Mouse (Mus musculus): ENCODE data around the gene Igsf3.
"Not testable (repeated sequence)": the region's sequence is repeated elsewhere in the genome, so short reads cannot be mapped to it uniquely, and the experiment has no call there.

Igsf3 gene

DNA sequence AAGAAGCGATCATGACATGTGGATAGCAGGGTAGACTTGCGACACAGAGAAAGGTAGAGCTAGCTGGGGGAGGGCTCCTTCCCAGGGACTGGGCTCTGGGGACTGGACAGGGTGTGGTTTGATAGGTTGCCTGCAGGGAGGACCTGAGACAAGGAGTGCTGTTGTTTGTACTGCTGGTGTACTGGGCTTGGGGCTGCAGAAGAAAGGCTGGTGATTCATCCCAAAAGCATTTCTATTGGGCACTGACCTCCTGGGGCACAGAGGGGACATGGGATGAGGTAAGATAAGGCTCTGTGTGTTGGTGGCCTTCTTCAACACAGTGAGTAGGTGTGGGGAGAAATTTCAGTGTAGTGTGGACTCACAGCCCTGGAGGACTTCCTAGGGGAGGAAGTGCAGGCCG lies 29.2 kb downstream of the Igsf3 start:
- DNase-seq, result no peak

DNA sequence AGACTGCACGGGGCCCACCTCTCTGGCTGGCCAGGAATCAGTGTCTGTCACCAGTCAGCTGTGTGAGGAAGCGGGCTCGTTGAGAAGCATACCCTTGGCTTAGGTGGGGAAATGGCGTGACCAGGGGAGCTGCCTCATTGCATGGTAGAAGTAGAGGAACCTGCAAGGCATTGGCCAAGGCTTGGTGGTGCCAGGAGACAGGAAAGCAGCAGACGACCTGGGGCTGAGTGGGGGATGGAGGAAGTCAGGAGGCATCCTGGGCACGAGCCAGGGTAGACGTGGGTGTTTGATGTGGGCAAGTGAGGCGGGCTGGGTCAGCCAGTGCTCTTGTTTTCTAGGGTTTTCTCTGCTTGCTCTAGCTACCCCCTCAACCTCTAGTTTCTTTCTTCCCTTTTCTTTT lies 30.7 kb downstream of the Igsf3 start:
- DNase-seq, result peak; percentile 55

DNA sequence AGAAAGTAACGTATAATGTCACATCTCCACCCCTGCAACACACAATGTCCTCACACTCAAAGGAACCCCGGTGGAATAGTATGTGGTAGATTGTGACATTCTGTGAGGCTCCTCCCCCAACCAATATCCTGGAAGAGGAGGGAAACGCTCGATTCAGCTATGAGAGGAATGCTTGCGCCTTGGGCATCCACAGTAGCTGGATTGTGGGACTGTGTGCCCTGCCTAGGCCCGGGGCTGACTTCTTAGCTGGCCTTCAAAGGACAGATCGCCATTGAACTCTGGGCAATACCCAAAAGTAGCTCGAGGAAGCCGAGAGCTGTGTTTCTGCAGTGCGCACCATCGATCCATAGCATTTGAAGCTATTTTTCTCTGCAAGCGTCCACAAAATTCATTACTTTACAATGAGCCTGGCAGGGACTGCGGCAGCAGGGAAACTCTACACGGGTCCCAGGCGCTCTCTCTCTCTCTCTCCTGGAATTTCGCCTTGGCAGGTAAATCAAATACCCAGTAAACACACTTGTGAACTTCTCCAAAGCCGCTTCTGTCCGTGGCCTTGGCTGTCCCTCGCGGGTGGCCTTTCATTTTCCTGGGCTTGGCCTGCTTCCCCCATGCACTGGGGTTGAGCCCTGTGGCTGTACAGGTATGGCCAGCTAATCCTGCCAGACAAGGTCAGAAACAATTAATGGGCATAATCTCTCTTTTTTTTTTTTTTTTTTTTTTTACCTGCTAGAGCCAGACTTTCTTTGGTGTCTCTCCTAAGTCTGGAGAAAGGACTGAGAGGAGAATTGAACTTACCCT lies 32.3 kb downstream of the Igsf3 start:
- DNase-seq, result no peak

DNA sequence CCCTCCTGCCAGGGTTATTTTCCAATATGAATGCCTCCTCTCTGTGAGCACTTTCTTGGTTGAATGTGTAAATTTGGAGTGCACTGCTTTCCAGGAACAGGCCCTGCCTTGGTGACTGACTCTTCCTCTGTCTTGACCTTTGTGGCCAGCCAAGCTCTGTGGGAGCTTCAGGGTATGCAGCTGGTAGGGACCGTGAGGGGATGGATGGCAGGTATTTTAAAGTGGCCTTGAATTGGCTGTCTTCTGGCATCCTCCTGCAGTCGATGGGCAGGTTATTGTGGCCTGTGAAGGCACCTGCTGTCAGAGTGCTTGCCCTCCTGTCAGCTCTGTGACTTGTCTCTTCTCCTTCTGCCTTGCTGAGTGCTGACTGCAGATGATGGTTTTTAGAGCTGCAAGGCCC lies 33.3 kb downstream of the Igsf3 start:
- DNase-seq, result no peak

DNA sequence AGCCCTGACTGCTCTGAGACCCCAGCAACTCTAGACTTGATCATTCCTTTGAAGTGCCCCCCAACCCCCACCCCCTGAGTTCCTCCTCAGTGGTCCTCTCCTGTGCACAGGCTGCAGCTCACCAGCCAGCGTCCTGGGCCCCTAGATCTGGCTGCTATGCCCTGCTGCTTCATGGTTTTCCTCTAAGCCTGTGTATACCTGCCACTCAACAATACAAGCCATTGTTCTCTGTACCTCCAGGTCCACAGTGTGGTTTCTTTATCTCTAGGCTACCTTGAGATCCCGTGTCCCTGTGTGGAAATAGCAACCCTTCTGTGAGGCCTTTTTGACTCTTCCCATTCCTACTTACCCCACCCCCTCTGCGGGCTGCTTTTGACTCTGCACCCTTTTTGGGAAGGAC lies 33.9 kb downstream of the Igsf3 start:
- DNase-seq, result no peak

DNA sequence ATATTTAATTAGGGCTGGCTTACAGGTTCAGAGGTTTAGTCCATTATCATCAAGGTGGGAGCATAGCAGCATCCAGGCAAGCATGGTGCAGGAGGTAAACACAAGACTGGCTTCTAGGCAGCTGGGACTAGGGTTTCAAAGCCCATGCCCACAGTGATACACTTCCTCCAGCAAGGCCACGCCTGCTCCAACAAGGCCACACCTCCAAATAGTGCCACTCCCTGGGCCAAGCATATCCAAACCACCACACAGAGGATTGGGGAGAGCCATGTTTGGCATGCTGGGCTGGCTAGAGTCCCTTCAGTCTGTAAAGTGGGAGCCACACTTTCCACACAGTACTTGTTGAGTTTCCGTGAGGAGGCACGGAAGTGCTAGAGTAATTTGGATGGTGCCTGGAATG lies 34.7 kb downstream of the Igsf3 start:
- no peak for DNase-seq

DNA sequence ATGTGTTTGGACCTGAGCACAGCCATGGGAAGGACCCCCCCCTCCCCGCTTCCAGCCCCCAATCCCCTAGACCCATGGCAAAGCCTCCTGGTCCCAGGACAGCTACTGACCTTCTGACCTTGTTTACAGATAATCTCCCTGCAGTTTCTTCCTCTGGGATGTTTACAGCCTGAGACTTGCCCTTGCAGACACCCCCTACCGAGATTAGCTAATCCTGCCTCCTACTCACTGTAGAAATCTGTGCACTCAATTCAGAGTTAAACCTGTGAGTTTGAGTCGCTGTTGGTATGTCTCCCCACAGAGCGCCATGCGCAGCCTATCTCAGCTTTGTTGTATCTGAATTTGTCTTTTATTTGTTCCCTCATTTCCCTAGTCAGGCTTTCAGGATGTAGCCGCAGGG lies 35.2 kb downstream of the Igsf3 start:
- no peak for DNase-seq

DNA sequence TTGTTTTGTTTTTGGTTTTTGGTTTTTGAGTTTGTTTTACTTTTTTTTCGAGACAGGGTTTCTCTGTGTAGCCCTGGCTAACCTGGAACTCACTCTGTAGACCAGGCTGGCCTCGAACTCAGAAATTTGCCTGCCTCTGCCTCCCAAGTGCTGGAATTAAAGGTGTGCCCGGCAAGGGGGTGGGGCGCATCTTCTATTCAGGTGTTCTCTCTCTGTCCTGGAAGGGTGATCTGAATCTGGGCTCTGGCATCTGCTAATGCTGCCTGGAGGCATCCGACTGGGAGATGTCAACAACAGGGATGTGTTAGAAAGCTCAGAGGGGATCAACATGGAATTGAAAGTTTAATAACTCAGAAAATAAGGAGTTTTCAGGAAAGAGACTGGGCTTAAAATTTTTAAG lies 36.1 kb downstream of the Igsf3 start:
- DNase-seq, result not testable (repeated sequence)

DNA sequence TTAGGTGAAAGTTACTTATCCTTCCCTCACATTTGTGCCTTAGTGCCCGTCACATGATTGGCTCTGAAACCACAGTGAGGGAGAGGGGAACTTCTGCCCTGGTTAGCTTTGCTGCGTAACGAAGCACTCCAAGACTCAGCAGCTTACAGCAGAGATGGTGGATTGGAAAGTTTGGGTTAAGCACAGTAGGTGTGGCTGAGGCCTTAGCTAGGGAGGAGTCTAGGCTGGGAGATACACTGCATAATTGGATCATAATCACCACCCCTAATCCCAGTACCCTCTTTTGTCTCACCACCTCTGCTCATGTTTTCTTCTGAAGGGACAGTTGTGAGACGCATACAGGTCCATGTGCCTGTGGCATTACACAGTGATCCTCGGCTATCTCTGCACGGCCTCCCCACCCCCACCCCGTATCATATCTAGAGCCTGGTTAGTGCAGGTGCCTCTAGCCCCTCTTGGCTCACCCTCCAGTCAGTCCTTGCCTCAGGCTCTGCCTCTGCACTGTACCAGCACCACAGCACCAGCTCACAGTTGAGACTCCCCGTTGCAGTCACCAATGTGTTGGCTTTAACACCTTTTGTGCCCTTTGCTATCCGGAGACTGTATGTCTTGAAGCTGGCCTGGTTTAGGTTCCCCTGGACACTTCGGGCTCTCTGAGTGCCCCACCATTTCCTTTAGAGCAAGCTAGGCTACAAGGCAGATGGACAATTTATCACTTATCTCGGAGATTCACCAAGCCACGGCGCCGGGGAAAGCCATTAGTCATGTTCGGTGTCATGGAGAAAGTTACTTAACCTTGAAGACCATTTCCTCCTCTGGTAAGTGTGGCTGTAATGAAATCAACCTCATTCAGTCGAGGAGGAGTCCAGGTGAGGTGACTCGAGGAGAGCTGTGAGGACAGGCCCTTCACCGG lies 42.1 kb downstream of the Igsf3 start:
- DNase-seq, result no peak

DNA sequence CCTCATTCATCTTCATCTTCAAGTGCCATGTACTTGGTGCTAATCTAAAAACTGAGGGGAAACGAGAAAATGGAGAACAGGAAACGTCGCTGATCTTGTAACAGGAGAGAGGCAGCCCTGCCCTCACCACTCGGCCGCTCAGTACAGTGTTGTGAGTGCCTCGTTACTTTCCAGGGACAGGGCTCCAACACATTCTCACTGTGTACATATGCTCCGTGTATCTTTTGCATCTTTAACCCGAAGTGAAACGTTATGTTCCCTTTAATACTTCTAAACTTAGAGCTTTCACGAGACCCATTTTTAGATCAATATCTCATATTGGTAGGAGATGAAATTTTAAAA lies 42.7 kb downstream of the Igsf3 start:
- DNase-seq, result no peak

DNA sequence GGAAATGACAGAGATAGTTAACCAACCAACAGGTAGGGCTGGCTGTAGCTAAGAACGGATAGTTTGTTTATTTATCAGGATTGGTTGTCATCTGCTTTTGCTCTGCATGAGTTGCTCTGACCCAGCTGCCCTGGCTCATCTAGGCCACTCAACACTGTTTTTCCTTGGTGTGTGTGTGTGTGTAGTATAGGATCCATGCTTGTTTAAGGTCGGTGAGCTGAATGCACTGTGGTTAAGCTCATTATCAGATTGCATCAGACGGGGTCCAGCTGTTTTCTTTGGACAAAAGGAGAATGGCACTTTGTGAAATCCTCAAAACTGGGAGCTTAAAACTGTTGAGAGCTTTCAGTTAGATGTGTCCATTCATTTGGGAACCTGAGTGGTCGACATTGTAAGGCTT lies 46.3 kb downstream of the Igsf3 start:
- DNase-seq, result no peak

DNA sequence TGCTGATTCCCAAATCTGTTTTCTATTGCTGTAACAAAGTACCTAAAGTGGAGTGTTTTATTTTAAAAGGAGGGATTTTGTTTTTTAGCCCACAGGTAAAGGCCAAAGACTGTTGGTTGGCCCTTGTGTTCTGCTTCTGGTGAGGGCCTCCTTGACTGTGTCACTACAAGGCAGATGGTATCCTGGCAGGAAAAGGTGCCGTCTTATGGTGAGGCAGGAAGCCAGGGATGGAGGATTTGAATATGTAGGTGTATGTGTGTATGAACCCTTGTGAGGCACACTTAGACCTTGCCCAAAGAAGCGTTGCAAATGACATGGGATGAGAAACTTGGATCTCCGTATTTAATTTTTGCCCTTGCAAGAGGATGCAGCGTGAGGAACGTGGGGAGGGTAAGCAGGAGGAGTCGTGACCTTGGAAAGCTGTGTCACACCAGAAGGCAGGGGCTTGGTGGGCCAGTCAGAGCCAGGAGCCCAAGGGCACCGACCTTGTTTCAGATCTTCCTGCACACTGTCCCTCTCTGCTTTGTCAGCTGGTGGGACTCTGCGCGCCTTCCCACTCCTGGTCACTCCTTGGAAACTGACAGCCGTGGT lies 47.5 kb downstream of the Igsf3 start:
- DNase-seq, result no peak

DNA sequence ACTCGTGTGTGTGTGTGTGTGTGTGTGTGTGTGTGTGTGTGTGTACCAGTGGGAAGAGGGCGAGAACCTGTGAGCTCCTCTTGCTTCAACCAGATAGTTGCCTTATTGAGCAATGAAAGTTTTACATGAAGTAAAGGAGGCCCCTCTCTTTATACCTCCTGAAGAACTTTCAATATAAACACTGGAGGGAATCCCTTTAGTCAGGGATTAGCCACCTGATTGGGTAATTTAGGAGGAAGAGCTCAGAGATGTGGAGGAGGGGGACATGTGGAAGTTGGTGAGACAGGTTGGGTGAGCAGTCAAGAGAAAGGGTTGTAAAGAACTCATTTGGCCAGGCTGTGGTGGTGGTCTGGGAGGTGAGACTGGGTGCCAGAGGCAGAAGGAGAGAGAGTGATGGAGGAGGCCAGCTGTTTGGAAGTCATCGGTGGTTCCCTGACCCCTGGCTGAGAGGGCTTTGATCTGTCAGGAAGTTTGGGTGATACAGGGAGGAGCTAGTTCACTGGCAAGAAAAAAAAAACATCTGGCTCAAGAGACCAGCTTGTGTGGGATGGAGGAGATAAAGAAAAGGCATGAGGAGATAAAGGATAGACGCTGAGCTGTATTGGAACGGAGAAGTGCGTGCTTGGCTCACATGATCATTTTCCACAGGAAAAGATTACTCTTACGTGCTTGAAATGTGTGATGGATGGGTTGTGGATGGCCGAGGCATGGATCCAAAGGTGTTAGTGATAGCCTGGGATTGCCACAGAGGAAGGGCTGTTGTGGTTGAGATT lies 53.3 kb downstream of the Igsf3 start:
- DNase-seq, result no peak

DNA sequence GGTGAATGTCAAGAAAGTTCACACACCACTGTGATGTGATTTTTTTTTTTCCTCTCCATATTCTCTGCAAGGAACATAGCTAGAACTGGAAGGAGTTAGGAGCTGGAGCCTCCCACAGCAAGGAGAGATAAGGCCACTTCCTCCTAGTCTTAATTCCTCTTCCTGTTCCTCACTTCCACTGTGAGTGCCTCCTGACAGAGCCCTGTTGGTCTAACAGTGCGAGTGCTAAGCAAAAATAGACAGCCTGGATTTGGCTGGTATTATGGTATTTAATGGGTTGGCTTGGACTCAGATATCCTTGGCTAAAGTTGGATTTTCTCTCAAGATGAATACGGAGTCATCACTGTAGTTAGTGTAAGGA lies 53.9 kb downstream of the Igsf3 start:
- DNase-seq, result no peak

DNA sequence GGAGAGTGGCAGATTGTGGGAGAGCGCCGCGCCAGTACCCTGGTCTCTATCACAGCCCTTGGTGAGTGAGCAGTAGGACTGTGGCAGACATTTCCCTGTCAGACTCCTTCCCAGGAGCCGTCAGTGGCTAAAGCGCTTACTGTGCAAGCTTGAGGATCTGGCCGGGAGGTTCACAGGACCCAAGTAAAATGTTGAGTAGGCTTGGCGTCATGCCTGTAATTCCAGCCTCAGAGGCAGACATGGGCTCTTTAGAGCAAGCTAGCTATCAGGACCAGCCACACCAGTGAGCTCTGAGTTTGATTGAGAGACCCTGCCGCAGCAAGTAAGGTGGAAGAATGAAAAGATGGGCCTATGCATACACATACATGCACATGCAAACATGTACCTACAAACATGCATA lies 58.8 kb downstream of the Igsf3 start:
- DNase-seq, result no peak

DNA sequence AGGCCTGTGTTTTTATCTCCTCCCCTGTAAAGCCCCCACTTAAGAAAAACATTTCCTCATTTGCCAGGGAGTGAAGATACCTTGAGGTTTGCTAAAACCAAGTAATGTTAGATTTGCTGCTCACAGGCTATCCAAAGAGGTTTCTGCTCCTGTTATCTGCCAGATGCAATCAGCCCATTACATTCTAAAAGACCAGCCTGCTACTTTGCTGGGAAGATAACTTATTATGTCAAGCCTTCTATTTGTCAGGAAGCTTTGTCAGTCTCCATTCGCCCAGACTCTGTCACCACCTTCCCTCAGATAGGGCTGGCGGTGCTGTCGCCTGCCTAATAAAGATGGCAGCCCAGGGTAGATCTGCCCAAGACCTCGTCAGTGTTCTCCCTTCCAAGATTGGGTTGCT lies 59.6 kb downstream of the Igsf3 start:
- DNase-seq, result no peak

DNA sequence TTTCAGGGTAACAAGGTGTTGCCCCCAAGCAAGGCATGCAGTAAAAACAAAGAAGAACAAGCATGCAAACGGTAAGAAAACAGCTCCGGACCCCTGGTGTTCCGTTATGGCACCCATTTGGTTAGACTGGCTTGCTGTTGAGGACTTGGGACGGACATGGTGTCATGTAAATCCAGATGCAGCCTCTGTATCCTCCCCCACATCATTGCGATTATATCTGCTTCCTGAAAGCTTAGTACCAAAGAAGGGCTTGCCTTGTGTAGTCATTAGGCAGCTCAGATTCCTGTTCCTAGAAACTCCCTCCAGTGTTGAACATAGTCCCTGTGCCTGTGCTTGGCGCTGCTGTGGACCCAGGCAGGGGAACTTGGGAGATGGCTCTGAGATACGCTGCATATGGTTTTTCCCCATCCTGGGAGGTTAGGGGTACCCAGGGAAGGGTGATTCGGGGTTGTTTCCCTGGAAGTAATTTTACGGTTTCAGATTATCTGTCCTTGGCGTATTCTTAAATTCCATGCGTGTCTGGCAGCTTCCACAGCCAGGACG lies 60.2 kb downstream of the Igsf3 start:
- DNase-seq, result no peak

DNA sequence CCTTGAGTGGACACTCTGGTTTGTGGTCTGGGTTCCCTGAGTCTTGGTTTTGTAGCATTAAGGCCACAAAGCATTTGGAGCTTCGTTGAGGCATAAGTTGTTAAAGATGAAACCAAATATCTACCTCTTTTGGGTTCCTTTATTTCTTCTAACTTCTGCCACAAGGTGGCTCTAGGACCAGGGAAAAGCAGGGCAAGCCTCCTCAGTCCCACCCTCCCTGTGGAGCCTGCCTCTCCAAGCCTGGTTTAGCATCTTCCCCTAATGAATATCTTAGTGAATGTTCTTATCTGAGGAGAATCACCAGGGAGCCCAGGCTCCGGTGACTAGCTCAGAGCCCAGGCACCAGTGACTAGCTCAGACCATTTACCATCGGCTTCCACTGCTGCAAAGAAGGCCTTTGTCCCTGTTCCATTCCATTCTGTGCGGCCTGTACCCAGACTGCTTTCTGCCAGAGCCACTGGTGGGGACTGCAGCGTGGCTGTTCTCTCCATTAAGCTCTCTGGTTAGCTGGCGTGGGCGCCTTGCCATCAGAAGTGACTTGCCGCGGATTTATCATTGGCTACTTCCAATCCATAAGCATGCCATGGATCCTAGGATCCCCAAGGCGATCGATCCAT lies 66.5 kb downstream of the Igsf3 start:
- no peak for DNase-seq

DNA sequence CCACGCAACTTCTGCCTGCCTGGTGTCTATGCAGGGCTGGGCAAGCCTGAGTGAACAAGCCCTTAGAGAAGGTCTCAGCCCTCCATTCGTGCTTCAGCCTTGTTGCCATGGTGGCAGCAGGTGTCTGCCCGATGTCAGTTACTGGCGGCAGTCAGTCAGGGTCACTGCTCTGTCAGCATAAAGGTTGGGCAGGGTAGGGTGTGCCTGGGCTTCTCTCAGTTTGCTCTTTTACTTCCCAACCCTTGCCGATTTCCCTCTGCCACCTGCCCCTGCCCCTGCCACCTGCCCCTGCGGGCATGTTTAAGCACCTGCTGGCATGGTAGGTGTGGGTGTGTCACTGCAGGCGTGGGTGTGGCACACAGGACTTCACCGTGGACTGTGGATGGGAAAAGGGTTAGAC lies 67.6 kb downstream of the Igsf3 start:
- no peak for DNase-seq

DNA sequence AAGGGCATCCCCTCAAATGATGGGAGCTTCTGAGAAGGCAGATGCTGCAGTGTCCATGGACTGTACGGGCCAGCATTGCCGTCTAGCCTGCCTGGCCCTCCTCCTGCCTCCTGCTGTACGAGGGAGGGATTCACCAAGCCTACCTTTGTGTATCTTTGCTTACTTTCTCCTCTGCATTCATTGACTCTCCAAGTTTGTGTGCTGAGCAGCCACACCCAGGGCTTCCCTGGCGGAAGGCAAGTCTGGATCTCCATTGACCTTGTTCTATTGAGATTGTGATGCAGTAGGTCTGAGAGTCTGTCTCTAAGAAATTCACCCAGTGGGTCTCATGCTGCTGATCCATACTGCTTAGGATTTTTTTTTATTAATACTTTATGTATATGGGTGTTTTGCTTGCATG lies 70.4 kb downstream of the Igsf3 start:
- no peak for DNase-seq

DNA sequence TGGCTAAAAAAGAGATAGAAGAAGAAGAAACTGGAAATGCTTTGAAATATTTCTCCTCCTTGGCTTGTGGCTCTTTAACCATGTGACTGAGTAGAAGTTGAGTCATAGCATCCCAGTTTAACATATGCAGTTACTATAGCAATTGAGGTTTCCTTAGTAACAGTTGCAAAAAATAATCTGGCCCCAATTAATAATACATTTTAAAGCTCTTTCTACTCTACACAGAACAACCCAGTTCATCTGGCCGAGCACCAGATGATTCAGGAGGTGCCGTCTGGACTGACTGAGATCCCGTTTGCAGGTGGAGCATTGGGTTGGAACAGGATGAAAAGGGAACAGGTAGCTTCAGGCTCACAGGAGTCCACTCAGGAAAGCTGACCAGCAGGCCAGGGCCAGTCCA lies 71.9 kb downstream of the Igsf3 start:
- DNase-seq, result no peak

DNA sequence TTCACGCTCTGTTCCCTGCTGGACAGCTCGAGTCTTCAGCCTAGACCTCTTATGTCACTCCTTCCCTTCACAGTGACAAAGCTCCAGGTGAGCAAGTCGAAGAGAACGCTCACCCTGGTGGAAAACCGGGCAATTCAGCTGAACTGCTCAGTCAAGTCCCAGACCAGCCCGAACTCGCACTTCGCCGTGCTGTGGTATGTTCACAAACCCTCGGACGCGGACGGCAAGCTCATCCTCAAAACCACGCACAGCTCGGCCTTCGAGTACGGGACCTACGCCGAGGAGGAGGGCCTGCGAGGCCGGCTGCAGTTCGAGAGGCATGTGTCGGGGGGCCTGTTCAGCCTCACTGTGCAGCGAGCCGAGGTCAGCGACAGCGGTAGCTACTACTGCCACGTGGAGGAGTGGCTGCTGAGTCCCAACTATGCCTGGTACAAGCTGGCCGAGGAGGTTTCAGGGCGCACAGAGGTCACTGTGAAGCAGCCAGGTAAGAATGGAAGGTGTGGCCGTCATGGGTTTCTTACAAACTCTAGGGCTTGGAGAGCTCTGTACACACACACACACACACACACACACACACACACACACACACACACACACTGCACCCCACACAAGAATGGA lies 74.0 kb downstream of the Igsf3 start:
- DNase-seq, result no peak

All from thymus, postnatal 25 days (tissue).